Comparison of ENCODE assay signal across 18 mouse cellular contexts in genomic region chr17:50512222-50512621, GRCm38 (mm10). TPM values are rescaled to one million over a fixed set of nuclear protein-coding genes. Genes with fewer than 3 reads are reported as not detected.
DNase-seq lines count a peak whose midpoint lies in the region; ATAC-seq lines count a peak whose summit lies in the region.
"Had no signal": no experiment of that assay in that cellular context is flagged by ENCODE, and none has a peak within 500 bp of the region (broad histone marks: within the 10 kb centered on the region; RNA-seq: fewer than 3 reads in every experiment).

No protein-coding gene starts in this region.

- H3K4me2 ChIP-seq in hindbrain, embryonic 16.5 days (ENCODE audit: low read length), result peak overlapping the region; percentile 5; the same call in 1 of the 2 replicates
- H3K4me2 ChIP-seq in hindbrain, embryonic 11.5 days (replicated peaks; ENCODE audit: low read depth, low read length), result no peak overlapping the region
- H3K4me2 ChIP-seq: liver, embryonic 13.5 days had no signal

- H3K27me3 ChIP-seq in hindbrain, embryonic 16.5 days (replicated peaks; ENCODE audit: control insufficient read depth, insufficient read depth, low read length), result no peaks in the 10 kb centered on the region
- no peaks in the 10 kb centered on the region; the same call in 1 of the 2 replicates for H3K27me3 ChIP-seq in hindbrain, embryonic 11.5 days (ENCODE audit: control insufficient read depth, insufficient read depth, low read length)
- H3K27me3 ChIP-seq: hindbrain, embryonic 13.5 days had no signal

- WGBS in hindbrain, embryonic 16.5 days, result 92% methylated on average over 5 of the region's 5 CpGs
- 84% methylated on average over 5 of the region's 5 CpGs for WGBS in hindbrain, embryonic 11.5 days

- ATAC-seq in hindbrain, embryonic 16.5 days, result no peak
- no peak for ATAC-seq in hindbrain, embryonic 11.5 days (ENCODE audit: low FRiP score)
- ATAC-seq in monocyte, adult 5-6 weeks (replicated peaks; ENCODE audit: insufficient number of reproducible peaks, low FRiP score, low TSS enrichment, poor library complexity, severe bottlenecking), result 0 out of 2 replicates have a peak, but pooled peaks have one; percentile 30
- ATAC-seq: Patski had no signal

- H3K9ac ChIP-seq in hindbrain, embryonic 16.5 days (ENCODE audit: low read depth, low read length), result no peak overlapping the region
- no peak overlapping the region for H3K9ac ChIP-seq in hindbrain, embryonic 11.5 days (ENCODE audit: low read depth, low read length)
- H3K9ac ChIP-seq: hindbrain, embryonic 13.5 days; liver, embryonic 13.5 days had no signal

- H3K27ac ChIP-seq in hindbrain, embryonic 16.5 days (ENCODE audit: low read depth, low read length), result no peak overlapping the region
- H3K27ac ChIP-seq in hindbrain, embryonic 11.5 days (ENCODE audit: low read depth, low read length), result no peak overlapping the region
- H3K27ac ChIP-seq: hindbrain, embryonic 13.5 days; liver, embryonic 13.5 days; midbrain, embryonic 10.5 days had no signal

- H3K4me3 ChIP-seq in hindbrain, embryonic 16.5 days (ENCODE audit: low read length), result no peak overlapping the region
- H3K4me3 ChIP-seq in hindbrain, embryonic 11.5 days (ENCODE audit: low read depth, low read length), result no peak overlapping the region
- H3K4me3 ChIP-seq: hindbrain, embryonic 13.5 days; liver, embryonic 13.5 days; midbrain, embryonic 10.5 days had no signal

- no peaks in the 10 kb centered on the region for H3K36me3 ChIP-seq in hindbrain, embryonic 16.5 days (ENCODE audit: control insufficient read depth, insufficient read depth, low read length)
- H3K36me3 ChIP-seq in hindbrain, embryonic 11.5 days (ENCODE audit: control insufficient read depth, insufficient read depth, low read length), result no peaks in the 10 kb centered on the region
- H3K36me3 ChIP-seq: hindbrain, embryonic 13.5 days; liver, embryonic 13.5 days; midbrain, embryonic 10.5 days had no signal

- intact Hi-C loops in left cerebral cortex, postnatal 10 days (cut with DNase I), result loop anchor here (5.0 to 10.0 kb wide), 2 partner anchors 115 to 283 kb away; no protein-coding TSS in a partner anchor

- no peaks in the 10 kb centered on the region for H3K9me3 ChIP-seq in hindbrain, embryonic 16.5 days (ENCODE audit: control insufficient read depth, low read length)
- H3K9me3 ChIP-seq in hindbrain, embryonic 11.5 days (ENCODE audit: control insufficient read depth, low read length), result no peaks in the 10 kb centered on the region
- H3K9me3 ChIP-seq: hindbrain, embryonic 13.5 days; liver, embryonic 13.5 days; midbrain, embryonic 10.5 days had no signal

- no peak for DNase-seq in hindbrain, embryonic 11.5 days (ENCODE audit: low spot score)
- peak; percentile 52 for DNase-seq in A20 (ENCODE audit: low read depth, low spot score)
- peak; percentile 63 for DNase-seq in adrenal gland, postnatal 14 days
- DNase-seq in left cerebral cortex, postnatal 10 days (ENCODE audit: extremely low spot score in 1 of 2, low spot score in 2 of 2), result no peak
- no peak for DNase-seq in layer of hippocampus, adult 18-20 months (ENCODE audit: low spot score in 2 of 2)
- DNase-seq: cerebellum, postnatal 25 days; gastrocnemius, postnatal 36 days; kidney, adult 11 months; kidney, postnatal 10 days; left cerebral cortex, postnatal 4 days; liver, embryonic 13.5 days; right cerebral cortex, postnatal 25 days; thymus, adult 18-20 months had no signal

- peaks cover 19% of the 10 kb centered on the region for H3K4me1 ChIP-seq in hindbrain, embryonic 16.5 days (ENCODE audit: control insufficient read depth, insufficient read depth, low read depth, low read length)
- H3K4me1 ChIP-seq in hindbrain, embryonic 11.5 days (replicated peaks; ENCODE audit: control insufficient read depth, insufficient read depth, low read length), result no peaks in the 10 kb centered on the region

RNA-seq across cellular contexts. Expression of gene Plcl2, which starts 3.0 kb away (rescaled TPM):
- polyA plus RNA-seq in hindbrain, embryonic 16.5 days (2015; fragmentation: Nextera tagmentation; extraction: Ambion mirVana), result 8.2 and 10.0 TPM in 2 replicates
- 6.7 and 7.2 TPM in 2 replicates for polyA plus RNA-seq in hindbrain, embryonic 11.5 days (2014; fragmentation: Nextera tagmentation; extraction: Ambion mirVana)
- 53.1 and 57.6 TPM in 2 replicates for total RNA-seq in adrenal gland, postnatal 14 days (2021)
- 49.4 to 60.9 TPM (median 59.0 TPM) in 3 replicates for total RNA-seq in monocyte, adult 5-6 weeks (2017)
- total RNA-seq in left cerebral cortex, postnatal 10 days (2021), result 10 to 100 TPM; 61.7 to 64.4 TPM
- 10 to 100 TPM; 57.7 to 59.3 TPM for total RNA-seq in layer of hippocampus, adult 18-20 months (2021)
- polyA plus RNA-seq: Patski had no signal

Comparison
In these comparisons a context has a peak if more than half of its experiments do, and no peak if none do; other contexts are left out.
1. DNase-seq: peak in A20 (single experiment) and adrenal gland, postnatal 14 days (single experiment); none in hindbrain, embryonic 11.5 days (single experiment), left cerebral cortex, postnatal 10 days (0 of 2) and layer of hippocampus, adult 18-20 months (0 of 2).